Mouse (Mus musculus): ENCODE results near the gene Timm8a2.

DNA sequence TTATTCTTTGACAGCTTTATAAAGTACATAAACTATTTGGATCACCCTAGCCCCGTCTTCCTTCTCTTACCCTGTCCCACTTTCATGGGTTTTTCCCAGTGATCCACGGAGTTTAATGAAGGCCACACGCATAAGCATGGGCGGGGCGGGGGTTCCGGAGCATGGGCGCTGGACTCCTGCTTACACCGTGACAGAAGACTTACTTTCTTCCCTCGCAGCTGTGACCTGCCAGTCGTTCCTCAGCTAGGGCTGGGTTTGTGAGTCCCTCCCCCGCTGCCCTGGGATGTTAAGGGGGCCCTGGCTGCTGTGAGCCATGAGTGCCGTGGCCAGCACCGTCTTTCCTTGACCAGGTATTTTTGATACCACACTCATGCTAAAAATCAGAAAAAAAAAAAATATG, 21.7 kb upstream of the Timm8a2 start:
- no peak for TF ChIP-seq CTCF (IDR thresholded peaks at IDR 0.05; ENCODE audit: control insufficient read depth, insufficient read depth, insufficient read length)
- TF ChIP-seq MYOG (IDR thresholded peaks at IDR 0.05; ENCODE audit: control insufficient read depth, extremely low read depth, insufficient read length), result no peak

Data from C2C12 (cell line).